Mouse (Mus musculus): ENCODE results near the gene Muc4.

Gene Muc4

GRCm38 (mm10) chr16:32726501-32726900 lies 9.2 kb upstream of the Muc4 start:
- in situ Hi-C loops (cut with MboI, MseI) = no loop called here

GRCm38 (mm10) chr16:32728240-32728639 lies 7.4 kb upstream of the Muc4 start:
- in situ Hi-C loops (cut with MboI, MseI) = no loop called here

GRCm38 (mm10) chr16:32728730-32729129 lies 7.0 kb upstream of the Muc4 start:
- in situ Hi-C loops (cut with MboI, MseI) = no loop called here

DNA sequence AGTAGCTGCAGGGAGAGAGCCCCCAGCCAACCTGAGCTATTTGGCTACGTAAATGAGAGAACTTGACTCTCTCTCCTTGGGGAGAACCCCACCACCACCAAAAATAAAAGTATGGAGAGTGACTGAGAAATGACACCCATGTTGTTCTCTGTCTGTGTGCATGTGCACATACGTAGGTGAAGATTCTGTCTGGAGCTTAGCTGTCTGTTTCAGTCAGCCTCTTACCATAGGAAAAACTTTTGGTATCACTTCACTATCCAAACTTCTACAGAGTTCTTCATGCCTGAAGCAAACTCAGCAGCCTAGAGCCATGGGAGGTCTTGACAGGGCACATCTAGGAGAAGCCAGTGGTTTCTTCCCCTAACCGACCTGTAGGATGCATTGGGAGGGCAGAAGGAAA lies 2.5 kb upstream of the Muc4 start:
- in situ Hi-C loops (cut with MboI, MseI) = no loop called here

GRCm38 (mm10) chr16:32736022-32736421 lies 336 bp downstream of the Muc4 start:
- in situ Hi-C loops (cut with MboI, MseI) = no loop called here

- in situ Hi-C loops (cut with MboI, MseI) = no loop called here
Measured at GRCm38 (mm10) chr16:32740003-32740663, 4.4 kb downstream of the Muc4 start.

GRCm38 (mm10) chr16:32741366-32741765 lies 5.7 kb downstream of the Muc4 start:
- in situ Hi-C loops (cut with MboI, MseI) = no loop called here

DNA sequence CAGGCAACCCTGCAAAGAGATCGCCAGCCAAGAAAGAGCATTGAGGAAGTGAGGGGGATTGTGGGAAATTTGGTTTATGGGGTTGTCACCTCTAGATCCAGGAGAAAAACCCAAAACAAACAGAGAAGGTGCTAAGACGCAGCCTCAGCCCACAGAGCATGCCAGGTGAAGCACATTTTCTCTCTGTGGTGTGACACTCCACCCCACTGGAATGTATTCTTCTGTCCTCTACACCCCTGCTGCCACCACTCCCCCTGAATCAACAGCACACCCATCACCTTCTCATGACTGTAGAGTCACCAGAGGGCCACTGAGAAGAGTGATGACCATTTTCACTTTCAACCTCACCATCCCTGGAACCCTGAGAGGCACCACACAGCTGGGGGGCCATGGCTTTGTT lies 7.0 kb downstream of the Muc4 start:
- in situ Hi-C loops (cut with MboI, MseI) = no loop called here

- in situ Hi-C loops (cut with MboI, MseI) = no loop called here
Measured at GRCm38 (mm10) chr16:32745852-32746251, 10.2 kb downstream of the Muc4 start.

- in situ Hi-C loops (cut with MboI, MseI) = no loop called here
Measured at GRCm38 (mm10) chr16:32750242-32751127, 14.8 kb downstream of the Muc4 start.

- in situ Hi-C loops (cut with MboI, MseI) = no loop called here
Measured at GRCm38 (mm10) chr16:32764550-32764949, 28.9 kb downstream of the Muc4 start.

GRCm38 (mm10) chr16:32764961-32765360 lies 29.3 kb downstream of the Muc4 start:
- in situ Hi-C loops (cut with MboI, MseI) = no loop called here

DNA sequence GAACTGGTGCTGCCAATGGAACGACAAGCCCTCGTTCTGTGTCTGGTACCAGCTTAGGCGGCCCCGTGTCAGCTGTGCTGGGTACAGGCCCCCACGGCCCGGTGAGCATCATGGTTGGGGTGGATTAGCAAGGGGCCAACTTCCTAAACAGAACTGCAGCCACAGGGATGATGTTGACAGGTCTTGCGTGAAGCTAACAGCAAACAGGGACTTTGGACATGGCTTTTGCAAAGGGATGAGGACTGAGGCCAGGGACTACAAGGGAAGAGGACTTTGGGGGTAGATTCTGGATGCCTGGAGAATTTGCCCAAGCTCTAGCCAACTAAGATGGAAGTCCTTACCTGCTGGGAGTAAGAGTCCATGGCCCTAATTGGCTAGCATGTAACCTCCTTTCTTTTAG lies 31.2 kb downstream of the Muc4 start:
- in situ Hi-C loops (cut with MboI, MseI) = no loop called here

DNA sequence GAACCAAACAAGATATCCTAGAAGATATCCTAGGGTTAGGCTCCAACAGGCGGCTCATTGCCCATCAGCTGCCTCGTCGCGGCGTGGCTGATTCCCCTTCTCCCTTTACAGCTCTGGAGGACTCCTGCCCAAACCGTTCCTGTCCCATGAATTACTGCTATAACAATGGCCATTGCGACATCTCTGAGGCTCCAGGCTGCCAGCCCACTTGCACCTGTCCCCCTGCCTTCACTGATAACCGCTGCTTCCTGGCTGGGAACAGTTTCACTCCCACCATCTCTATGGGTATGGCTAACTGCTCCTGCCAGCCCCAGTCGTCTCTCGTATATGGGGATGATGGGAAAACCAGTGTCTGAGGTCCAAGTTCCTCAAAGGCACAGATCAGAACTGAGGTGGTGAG lies 41.0 kb downstream of the Muc4 start:
- in situ Hi-C loops (cut with MboI, MseI) = no loop called here

DNA sequence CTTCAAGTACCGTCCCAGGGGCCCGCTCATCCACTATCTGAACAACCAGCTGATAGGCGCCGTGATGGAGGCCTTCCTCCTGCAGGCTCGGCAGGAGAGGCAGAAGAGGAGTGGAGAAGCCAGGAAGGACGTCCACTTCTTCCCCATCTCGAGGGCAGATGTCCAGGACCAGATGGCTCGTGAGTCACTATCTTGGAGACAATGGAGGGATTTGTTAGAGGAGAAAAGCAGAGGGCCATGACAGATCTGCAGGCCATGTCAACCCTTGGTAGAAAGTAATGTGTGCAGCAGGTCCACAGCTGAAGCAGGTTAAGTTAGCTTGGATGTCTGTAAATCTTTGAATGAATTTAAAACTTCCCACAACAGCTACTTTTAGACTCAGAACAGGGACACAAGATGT lies 43.3 kb downstream of the Muc4 start:
- in situ Hi-C loops (cut with MboI, MseI) = no loop called here

DNA sequence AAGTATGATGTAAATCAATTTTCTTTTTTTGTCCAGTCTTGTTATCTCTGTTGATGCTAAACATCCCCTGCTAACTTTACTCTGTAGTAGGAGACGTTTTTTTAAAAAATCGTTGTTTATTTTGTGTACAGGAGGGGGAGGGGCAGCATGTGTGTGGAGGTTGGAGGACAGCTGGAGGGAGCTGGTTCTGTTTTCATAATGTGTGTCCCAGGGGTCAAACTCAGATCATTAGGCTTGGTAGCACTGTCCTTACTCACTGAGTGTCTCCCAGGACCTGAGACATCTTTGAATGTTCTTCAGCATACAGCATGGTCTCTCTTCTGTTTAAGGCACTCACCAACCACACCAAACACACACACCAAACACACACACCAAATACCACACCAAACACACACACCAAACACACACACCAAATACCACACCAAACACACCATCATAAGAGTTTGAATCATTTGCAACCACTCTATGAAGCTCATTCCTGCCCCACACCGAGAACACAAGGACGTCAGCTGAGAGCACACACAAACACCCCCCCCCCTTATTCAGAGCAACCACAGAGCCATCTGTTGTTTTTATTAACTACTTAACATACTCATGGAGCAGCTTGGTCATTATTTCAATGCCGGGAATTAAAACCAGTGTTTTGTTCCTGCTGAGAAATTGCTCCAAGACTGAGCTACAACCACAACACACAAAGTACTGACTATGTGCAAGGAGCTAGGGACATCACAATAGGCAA lies 47.8 kb downstream of the Muc4 start:
- in situ Hi-C loops (cut with MboI, MseI) = no loop called here

DNA sequence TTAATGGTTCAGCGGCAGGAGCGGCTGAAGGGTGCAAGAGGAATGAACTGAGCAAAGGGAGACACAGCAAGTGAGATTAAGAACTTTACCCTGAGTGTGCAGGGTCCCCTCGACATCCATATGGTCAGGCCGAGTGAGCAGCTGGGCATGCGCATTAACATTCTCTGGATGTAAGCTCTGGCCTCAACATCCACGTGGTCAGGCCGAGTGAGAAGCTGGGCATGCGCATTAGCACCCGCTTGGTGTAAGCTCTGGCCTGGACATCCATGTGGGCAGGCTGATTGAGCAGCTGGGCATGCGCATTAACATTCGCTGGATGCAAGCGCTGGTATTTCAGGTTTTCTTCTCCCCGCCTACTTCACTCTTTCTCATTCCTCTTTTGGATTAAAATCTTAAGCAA lies 49.2 kb downstream of the Muc4 start:
- in situ Hi-C loops (cut with MboI, MseI) = no loop called here

DNA sequence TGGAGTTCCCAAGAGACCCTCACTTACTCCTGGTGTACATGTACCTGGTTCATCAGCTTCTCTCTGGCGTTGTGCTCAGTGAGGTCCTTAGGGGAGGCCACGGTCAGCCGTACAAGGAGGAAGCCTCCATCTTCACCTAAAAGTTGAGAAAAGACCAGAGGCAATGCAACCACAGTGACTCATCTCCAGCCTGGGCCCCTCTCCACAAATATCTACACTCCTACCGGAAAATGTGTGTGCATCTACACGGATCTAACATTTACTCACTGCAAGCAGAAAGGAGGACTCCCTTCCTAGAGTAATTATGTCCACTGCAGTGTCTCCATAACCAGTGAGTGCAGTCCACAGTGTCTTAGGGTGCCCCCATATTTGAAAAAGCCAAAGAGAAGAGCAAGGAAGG lies 54.4 kb downstream of the Muc4 start:
- in situ Hi-C loops (cut with MboI, MseI) = no loop called here

DNA sequence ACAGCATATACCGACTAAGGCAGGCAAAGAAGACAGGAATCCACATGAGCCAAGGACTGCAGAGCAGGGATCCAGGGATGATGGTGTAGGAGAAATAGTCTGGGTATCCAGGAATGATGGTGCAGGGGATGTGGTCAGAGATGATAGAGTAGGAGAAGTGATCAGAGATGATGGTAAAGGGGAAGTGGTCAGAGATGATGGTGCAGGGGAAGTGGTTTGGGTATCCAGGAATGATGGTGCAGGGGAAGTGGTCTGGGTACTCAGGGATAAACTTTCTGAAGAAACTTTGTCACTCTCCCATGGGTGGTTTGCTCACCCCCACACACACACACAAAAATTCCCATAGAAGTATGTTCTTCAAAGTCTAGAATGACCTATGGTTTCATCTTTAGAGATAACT lies 59.5 kb downstream of the Muc4 start:
- in situ Hi-C loops (cut with MboI, MseI) = no loop called here

DNA sequence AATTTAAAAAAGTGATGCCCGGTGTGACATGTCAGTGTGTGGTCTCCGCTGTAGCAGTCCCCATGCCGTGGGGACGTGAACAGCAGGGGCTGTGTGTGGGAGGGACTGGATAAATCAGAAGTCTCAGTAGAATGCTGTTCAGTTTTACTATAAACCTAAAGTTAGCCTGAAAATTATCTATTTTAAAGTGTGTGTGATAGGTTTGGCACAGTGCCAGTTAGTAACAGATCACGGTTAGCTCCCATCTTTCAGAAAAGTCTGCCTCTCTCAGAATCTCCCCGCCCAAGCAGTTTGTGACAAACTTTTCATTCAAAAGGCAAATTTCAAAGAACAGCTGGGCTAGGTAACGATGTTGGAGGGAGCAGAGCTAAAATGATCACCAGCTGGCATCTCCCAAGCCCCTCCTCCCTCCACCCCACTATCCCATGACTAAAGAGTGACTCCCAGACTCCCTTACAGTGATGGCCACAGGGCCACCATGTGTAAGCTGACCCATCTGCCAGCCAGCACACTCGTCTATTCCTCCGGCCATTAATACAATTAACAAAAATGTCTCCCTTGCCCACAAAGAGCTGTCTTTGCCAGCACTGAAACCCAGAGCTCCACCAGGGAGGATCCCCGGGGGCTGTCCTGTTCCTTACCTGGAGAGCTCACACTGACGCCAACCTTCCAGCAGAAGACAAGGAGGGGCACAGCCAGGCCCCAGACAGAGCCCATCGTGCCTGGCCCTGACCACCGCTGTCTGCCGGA lies 61.2 kb downstream of the Muc4 start:
- in situ Hi-C loops (cut with MboI, MseI) = no loop called here

DNA sequence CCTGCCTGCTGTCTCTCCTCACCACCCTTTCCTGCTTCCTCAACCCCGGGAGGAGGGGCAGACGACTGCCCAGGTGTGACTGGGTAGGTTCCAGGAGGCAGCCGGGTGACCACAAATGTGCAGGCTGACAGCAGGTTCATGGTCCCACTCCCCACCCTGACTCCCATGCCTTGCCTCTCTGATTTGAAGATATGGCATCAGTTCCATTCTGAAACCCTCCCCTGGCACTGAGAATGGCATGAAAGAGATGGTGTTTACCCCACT lies 61.7 kb downstream of the Muc4 start, which contains the start of gene Muc20:
Gene Muc20, minus strand, starts transcription at position 10 of the 264 bp plus-strand sequence.
- in situ Hi-C loops (cut with MboI, MseI) = no loop called here

DNA sequence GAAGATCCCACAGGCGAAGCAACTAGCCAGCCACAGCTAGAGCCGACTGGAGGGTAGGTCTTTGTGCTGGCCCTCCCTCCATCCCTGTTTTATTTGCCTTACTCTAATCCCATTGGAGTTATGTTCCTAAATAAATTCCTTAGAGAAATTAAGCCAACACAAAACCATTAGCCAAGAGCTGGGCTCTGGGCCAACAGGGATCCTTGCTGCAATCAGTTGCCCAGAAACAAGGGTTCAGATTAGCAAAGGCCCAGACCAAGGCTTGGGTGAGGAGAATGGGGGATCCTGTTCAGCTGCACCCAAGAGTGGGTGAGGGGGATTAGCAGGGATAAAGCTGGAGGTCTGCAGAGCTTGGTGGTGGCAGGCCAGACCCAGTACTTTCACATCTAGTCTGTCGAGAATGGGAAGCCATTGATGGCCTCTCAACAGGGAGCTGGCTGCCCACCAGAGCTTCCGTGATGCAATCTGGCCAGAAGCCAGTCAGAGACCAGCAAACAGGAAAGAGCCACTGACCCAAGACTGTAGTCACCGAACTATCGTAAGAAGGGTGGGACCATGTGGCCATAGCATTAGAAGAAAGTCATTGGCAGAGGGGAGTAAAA lies 67.7 kb downstream of the Muc4 start:
- in situ Hi-C loops (cut with MboI, MseI) = no loop called here

All from T-helper 2 cell (primary cell).